Mouse (Mus musculus) forebrain, embryonic 12.5 days (tissue): Measurements from ENCODE around the gene Olfr625-ps1. TPM values are rescaled to one million over a fixed set of nuclear protein-coding genes. Genes with fewer than 3 reads are reported as not detected.

Source experiments
- polyA plus RNA-seq: library from polyadenylated mRNA; unstranded; fragments of >200 nt; fragmentation: Nextera tagmentation; extraction: Ambion mirVana; gene quantifications from 2 replicates; pipeline ENCODE4 v1.2.1, GENCODE M21; 2016

The Olfr625-ps1 gene
- polyA plus RNA-seq, 1 experiment from 2014 or later, result not detected

Other genes with a start within 250 kb of the Olfr625-ps1 start
- not detected in 2 replicates for gene Olfr605, start 237.3 kb upstream of the Olfr625-ps1 start, polyA plus RNA-seq
- not detected in 2 replicates for gene Olfr606, start 233.7 kb upstream of the Olfr625-ps1 start, polyA plus RNA-seq
- gene Olfr607, start 218.6 kb upstream of the Olfr625-ps1 start, polyA plus RNA-seq, result not detected in 2 replicates
- not detected in 2 replicates for gene Olfr608, start 212.8 kb upstream of the Olfr625-ps1 start, polyA plus RNA-seq
- not detected in 2 replicates for gene Olfr609, start 184.7 kb upstream of the Olfr625-ps1 start, polyA plus RNA-seq
- not detected in 2 replicates for gene Olfr610, start 170.6 kb upstream of the Olfr625-ps1 start, polyA plus RNA-seq
- not detected in 2 replicates for gene Olfr611, start 161.9 kb upstream of the Olfr625-ps1 start, polyA plus RNA-seq
- gene Olfr612, start 140.0 kb upstream of the Olfr625-ps1 start, polyA plus RNA-seq, result not detected in 2 replicates
- gene Olfr613, start 134.6 kb upstream of the Olfr625-ps1 start, polyA plus RNA-seq, result not detected in 2 replicates
- not detected in 2 replicates for gene Olfr615, start 126.6 kb upstream of the Olfr625-ps1 start, polyA plus RNA-seq
- gene Olfr616, start 113.6 kb upstream of the Olfr625-ps1 start, polyA plus RNA-seq, result not detected in 2 replicates
- not detected in 2 replicates for gene Olfr617, start 109.7 kb upstream of the Olfr625-ps1 start, polyA plus RNA-seq
- gene Olfr618, start 92.6 kb upstream of the Olfr625-ps1 start, polyA plus RNA-seq, result not detected in 2 replicates
- not detected in 2 replicates for gene Olfr619, start 82.1 kb upstream of the Olfr625-ps1 start, polyA plus RNA-seq
- not detected in 2 replicates for gene Olfr620, start 70.2 kb upstream of the Olfr625-ps1 start, polyA plus RNA-seq
- gene Olfr622, start 40.0 kb upstream of the Olfr625-ps1 start, polyA plus RNA-seq, result not detected in 2 replicates
- not detected in 2 replicates for gene Olfr623, start 19.0 kb upstream of the Olfr625-ps1 start, polyA plus RNA-seq
- 0.04 TPM in 2 replicates for gene Olfr624, start 11.5 kb upstream of the Olfr625-ps1 start, polyA plus RNA-seq
- not detected in 2 replicates for gene Olfr243, start 32.0 kb downstream of the Olfr625-ps1 start, polyA plus RNA-seq
- gene Olfr628, start 47.7 kb downstream of the Olfr625-ps1 start, polyA plus RNA-seq, result not detected in 2 replicates
- not detected in 2 replicates for gene Olfr629, start 62.2 kb downstream of the Olfr625-ps1 start, polyA plus RNA-seq
- gene Olfr630, start 74.6 kb downstream of the Olfr625-ps1 start, polyA plus RNA-seq, result not detected in 2 replicates
- gene Olfr69, start 88.9 kb downstream of the Olfr625-ps1 start, polyA plus RNA-seq, result not detected in 2 replicates
- not detected in 2 replicates for gene Olfr68, start 97.0 kb downstream of the Olfr625-ps1 start, polyA plus RNA-seq
- gene Olfr67, start 109.1 kb downstream of the Olfr625-ps1 start, polyA plus RNA-seq, result not detected in 2 replicates
- gene Hbb-bt, start 131.3 kb downstream of the Olfr625-ps1 start, polyA plus RNA-seq, result 599 and 788 TPM in 2 replicates
- gene Hbb-bs, start 145.4 kb downstream of the Olfr625-ps1 start, polyA plus RNA-seq, result 465 and 620 TPM in 2 replicates
- 0.50 TPM in 1 of 2 replicates, not detected in the other for gene Hbb-bh2, start 157.8 kb downstream of the Olfr625-ps1 start, polyA plus RNA-seq
- gene Hbb-bh1, start 160.4 kb downstream of the Olfr625-ps1 start, polyA plus RNA-seq, result 427 and 624 TPM in 2 replicates
- gene Hbb-y, start 170.5 kb downstream of the Olfr625-ps1 start, polyA plus RNA-seq, result 6,398 and 8,559 TPM in 2 replicates
- gene Olfr66, start 203.5 kb downstream of the Olfr625-ps1 start, polyA plus RNA-seq, result not detected in 2 replicates
- gene Olfr64, start 211.8 kb downstream of the Olfr625-ps1 start, polyA plus RNA-seq, result not detected in 2 replicates
- gene Olfr65, start 220.8 kb downstream of the Olfr625-ps1 start, polyA plus RNA-seq, result not detected in 2 replicates
- gene Olfr631, start 246.1 kb downstream of the Olfr625-ps1 start, polyA plus RNA-seq, result not detected in 2 replicates